Mouse (Mus musculus): Measurements from ENCODE around the gene Zc3h7b.

- TF ChIP-seq FLI1 (IDR thresholded peaks at IDR 0.05; ENCODE audit: low read length) (no peak), GATA1 (IDR thresholded peaks at IDR 0.05; ENCODE audit: borderline replicate concordance, low read length) (no peak)
Measured at GRCm38 (mm10) chr15:81697847-81698246, 47.0 kb upstream of the Zc3h7b start.

All from megakaryocyte, embryonic 14.5 days (primary cell).